Mouse (Mus musculus) limb, embryonic 14.5 days (tissue): ENCODE data around the gene Ubtd1. TPM values are rescaled to one million over a fixed set of nuclear protein-coding genes. Genes with fewer than 3 reads are reported as not detected.

ENCODE experiments used
- ATAC-seq: fragments of 200-750 bp; cut with Nextera tagmentation; 2 replicates; pipeline ENCODE4 v1.8.0; 2017; ENCODE audit warnings: low read depth, moderate number of reproducible peaks, moderate TSS enrichment; ENCODE audit not compliant: low FRiP score
- DNase-seq: peaks from one replicate; pipeline ENCODE4 v3.0.0-alpha.2; 2015; ENCODE audit warnings: low spot score
- H3K27ac ChIP-seq: fragments of 300-500 bp; sonication (generic); replicated peaks from 2 replicates; pipeline ENCODE4 v1.5.1; 2014; ENCODE audit warnings: low read depth, mild to moderate bottlenecking, low read length, moderate library complexity, mixed read lengths
- H3K27me3 ChIP-seq: fragments of 300-500 bp; sonication (generic); 2 replicates; pipeline ENCODE4 v1.6.1; 2014; ENCODE audit warnings: low read length, mixed read lengths; ENCODE audit not compliant: control insufficient read depth, insufficient read depth
- H3K36me3 ChIP-seq: fragments of 300-500 bp; sonication (generic); 2 replicates; pipeline ENCODE4 v1.6.1; 2014; ENCODE audit warnings: mild to moderate bottlenecking, low read length, moderate library complexity, mixed read lengths; ENCODE audit not compliant: control insufficient read depth, insufficient read depth
- H3K4me1 ChIP-seq: fragments of 300-500 bp; sonication (generic); 2 replicates; pipeline ENCODE4 v1.6.1; 2014; ENCODE audit warnings: antibody characterized with exemption, low read length, mixed read lengths; ENCODE audit not compliant: control insufficient read depth, insufficient read depth
- H3K4me2 ChIP-seq: fragments of 300-500 bp; sonication (generic); replicated peaks from 2 replicates; pipeline ENCODE4 v1.6.1; 2014; ENCODE audit warnings: low read depth, mild to moderate bottlenecking, low read length, moderate library complexity; ENCODE audit not compliant: severe bottlenecking
- H3K4me3 ChIP-seq: fragments of 300-500 bp; sonication (generic); replicated peaks from 2 replicates; pipeline ENCODE4 v1.5.1; 2014; ENCODE audit warnings: low read length
- H3K9ac ChIP-seq: fragments of 300-500 bp; sonication (generic); 2 replicates; pipeline ENCODE4 v1.6.1; 2014; ENCODE audit warnings: mild to moderate bottlenecking, low read depth, low read length, moderate library complexity; ENCODE audit not compliant: severe bottlenecking
- H3K9me3 ChIP-seq: fragments of 300-500 bp; sonication (generic); 2 replicates; pipeline ENCODE4 v1.6.1; 2016; ENCODE audit warnings: low read length; ENCODE audit not compliant: control insufficient read depth
- POLR2A ChIP-seq: fragments of 200-500 bp; IDR thresholded peaks from 2 replicates; pipeline ENCODE4 v1.8.0; 2012; ENCODE audit warnings: inconsistent platforms, mild to moderate bottlenecking, moderate library complexity, borderline replicate concordance; ENCODE audit not compliant: insufficient read depth, insufficient read length; ENCODE audit errors: extremely low read depth
- WGBS: fragments of 180-500 bp; shearing (Covaris S2); extraction: QIAGEN DNeasy Blood & Tissue Kit; methylation state at CpG from one replicate; pipeline ENCODE4 v1.1.7; 2014; 5-methylcytosine and 5-hydroxymethylcytosine counted together
- polyA plus RNA-seq, 2 experiments: library from polyadenylated mRNA; depleted of rRNA in 1 of 2; stranded (reverse) in 1 of 2; unstranded in 1 of 2; fragments of >200 nt; fragmentation: Nextera tagmentation in 1 of 2; extraction: Ambion mirVana in 1 of 2; gene quantifications; 2 replicates each; pipeline versions ENCODE4 v1.2.1 to v1.2.3; 2012 to 2014

Gene Ubtd1
- polyA plus RNA-seq, 2 experiments: 19.4 to 38.9 TPM

DNA sequence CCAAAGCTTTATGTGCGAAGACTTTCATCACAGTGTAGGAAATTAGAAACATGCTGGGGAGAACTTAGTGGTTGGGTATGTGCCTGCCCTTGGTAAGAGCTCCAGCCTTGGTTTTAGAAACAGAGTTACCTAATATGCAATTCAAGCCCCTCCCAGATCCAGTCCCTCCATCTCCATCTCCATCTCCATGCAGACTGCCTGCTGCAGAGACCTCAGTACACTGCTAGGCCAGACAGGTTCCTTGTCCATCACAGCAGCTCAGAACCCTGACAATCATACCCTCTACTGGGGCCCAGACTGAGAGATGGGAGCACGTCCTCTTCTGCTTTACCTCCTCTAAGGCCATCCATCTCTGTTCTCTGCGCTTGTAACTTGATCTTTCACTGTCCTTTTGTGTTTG lies 27.0 kb downstream of the Ubtd1 start:
- no peaks in the 10 kb centered on the region for H3K27me3 ChIP-seq
- DNase-seq (no peak), ATAC-seq (no peak)
- no peak for TF ChIP-seq POLR2A
- H3K27ac ChIP-seq: peak overlapping the region; percentile 9; the same call in 1 of the 2 replicates
- H3K9me3 ChIP-seq: no peaks in the 10 kb centered on the region
- no peak overlapping the region for H3K4me2 ChIP-seq
- no peak overlapping the region for H3K4me3 ChIP-seq
- H3K4me1 ChIP-seq: peaks cover 32% of the 10 kb centered on the region
- H3K36me3 ChIP-seq: 0 out of 2 replicates have a peak, but pooled peaks cover 3% of the 10 kb centered on the region
- 47% methylated on average over 3 of the region's 3 CpGs for WGBS
- no peak overlapping the region for H3K9ac ChIP-seq

DNA sequence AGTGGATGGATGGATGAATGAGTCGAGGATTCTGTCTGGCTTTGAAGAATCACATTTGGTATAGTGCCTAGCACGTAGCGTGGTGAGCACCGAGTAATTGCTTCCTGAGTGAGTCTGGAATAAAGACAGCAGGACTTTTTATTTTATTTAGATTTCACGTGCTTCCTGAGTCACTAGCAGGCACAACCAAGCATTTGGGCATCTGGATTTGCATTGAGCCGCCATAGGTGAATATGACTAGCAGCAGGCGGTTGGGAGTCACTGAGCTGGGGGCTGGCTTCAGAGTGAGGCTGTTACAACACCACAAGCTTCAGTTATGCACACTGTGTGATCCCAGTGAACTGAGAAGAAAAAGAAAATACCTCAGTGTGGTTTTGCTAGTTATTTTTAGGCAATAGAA lies 27.5 kb downstream of the Ubtd1 start:
- H3K27me3 ChIP-seq: no peaks in the 10 kb centered on the region
- TF ChIP-seq POLR2A: no peak
- H3K9ac ChIP-seq: no peak overlapping the region; the same call in 1 of the 2 replicates
- ATAC-seq (no peak; the same call in 1 of the 2 replicates), DNase-seq (no peak)
- peak overlapping the region; percentile 9 for H3K27ac ChIP-seq
- H3K4me3 ChIP-seq: no peak overlapping the region
- 21% methylated on average over 7 of the region's 7 CpGs for WGBS
- H3K4me2 ChIP-seq: no peak overlapping the region
- H3K9me3 ChIP-seq: no peaks in the 10 kb centered on the region
- peaks cover 31% of the 10 kb centered on the region for H3K4me1 ChIP-seq
- 0 out of 2 replicates have a peak, but pooled peaks cover 3% of the 10 kb centered on the region for H3K36me3 ChIP-seq

DNA sequence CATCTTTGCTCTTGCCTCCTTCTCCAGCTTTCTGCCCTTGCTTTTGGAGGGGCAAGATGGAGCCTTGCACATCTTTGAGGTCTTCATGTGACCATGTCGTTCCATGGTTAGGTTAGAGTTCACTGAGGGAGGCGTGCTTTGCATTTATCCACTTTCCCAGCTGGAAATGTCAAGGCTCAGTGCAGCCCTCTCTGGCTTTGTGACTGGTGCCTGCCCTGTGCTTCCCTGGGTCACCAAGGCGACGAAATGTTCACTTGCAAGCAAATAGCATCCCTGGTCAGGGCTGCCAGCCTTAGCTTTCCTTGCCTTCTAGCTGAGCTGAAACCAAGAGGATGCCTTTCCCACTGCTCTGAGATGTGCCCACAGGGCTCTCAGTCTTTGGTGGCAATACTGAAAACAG lies 28.9 kb downstream of the Ubtd1 start:
- H3K9me3 ChIP-seq: no peaks in the 10 kb centered on the region
- no peak overlapping the region for H3K27ac ChIP-seq
- H3K4me2 ChIP-seq: no peak overlapping the region

DNA sequence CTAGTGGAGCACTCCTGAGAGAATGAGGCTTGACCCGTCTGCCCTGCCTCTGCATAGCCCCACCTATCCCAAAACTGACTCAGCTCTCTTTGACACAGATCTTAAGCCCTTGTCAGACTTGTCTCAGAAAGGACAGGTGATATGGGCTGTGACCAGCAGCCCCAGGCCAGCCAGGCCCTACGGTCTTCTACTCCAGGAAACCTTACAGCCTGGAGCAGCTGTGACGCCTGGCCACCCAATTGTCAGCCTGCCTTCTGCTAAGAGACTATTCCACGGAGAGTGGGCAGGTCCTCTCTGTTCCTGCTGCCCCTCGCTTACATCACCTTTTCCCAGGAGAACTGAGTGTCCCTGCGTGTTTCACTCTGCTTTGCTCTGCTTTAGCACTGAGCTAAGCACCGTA lies 29.6 kb downstream of the Ubtd1 start:
- WGBS: 76% methylated on average over 7 of the region's 7 CpGs
- H3K9ac ChIP-seq: no peak overlapping the region
- H3K4me3 ChIP-seq: no peak overlapping the region
- no peak overlapping the region for H3K4me2 ChIP-seq
- no peaks in the 10 kb centered on the region for H3K9me3 ChIP-seq
- H3K27me3 ChIP-seq: no peaks in the 10 kb centered on the region
- no peak for DNase-seq
- no peak for TF ChIP-seq POLR2A
- H3K27ac ChIP-seq: no peak overlapping the region
- ATAC-seq: no peak
- H3K36me3 ChIP-seq: 0 out of 2 replicates have a peak, but pooled peaks cover 3% of the 10 kb centered on the region
- H3K4me1 ChIP-seq: peaks cover 18% of the 10 kb centered on the region

More for the DNA sequence above, 28.9 kb downstream of the Ubtd1 start:
- Histone ChIP-seq H3K9ac (no peak overlapping the region), H3K4me1 (peaks cover 20% of the 10 kb centered on the region), H3K27me3 (no peaks in the 10 kb centered on the region), H3K4me3 (no peak overlapping the region), H3K36me3 (0 out of 2 replicates have a peak, but pooled peaks cover 3% of the 10 kb centered on the region)
- ATAC-seq (no peak), DNase-seq (no peak)
- 72% methylated on average over 4 of the region's 4 CpGs for WGBS
- no peak for TF ChIP-seq POLR2A

DNA sequence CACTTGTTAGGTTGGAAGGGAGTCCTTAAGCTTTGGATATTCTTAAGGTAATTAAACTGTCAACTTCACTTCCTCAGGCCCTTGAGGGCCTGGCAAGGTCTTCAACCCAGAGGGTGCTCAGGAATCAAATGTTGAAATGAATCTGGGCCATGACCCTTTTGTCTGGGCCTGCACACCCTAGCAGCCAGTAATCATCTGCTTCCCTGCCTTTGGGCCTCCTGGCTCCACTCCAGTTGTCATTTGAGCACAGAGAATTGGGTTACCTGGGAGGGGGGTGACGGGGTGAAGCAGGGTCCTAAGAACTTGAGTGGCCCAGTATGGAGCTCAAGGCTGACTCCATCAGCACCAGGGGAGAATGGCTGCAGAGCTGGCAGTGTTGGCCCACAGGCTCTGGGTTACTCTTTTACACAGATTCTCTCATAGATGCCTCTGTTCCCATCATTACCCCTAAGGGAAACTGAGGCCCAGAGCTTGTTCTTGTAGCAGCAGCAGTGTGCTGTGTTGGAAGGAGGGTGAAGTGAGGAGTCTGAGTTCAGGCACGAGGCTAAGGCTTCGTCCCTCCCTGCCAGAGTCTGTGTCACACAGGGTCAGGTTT lies 32.8 kb downstream of the Ubtd1 start:
- Histone ChIP-seq H3K9me3 (no peaks in the 10 kb centered on the region), H3K4me3 (no peak overlapping the region), H3K27me3 (no peaks in the 10 kb centered on the region), H3K9ac (no peak overlapping the region), H3K4me1 (peaks cover 27% of the 10 kb centered on the region), H3K36me3 (0 out of 2 replicates have a peak, but pooled peaks cover 3% of the 10 kb centered on the region), H3K4me2 (no peak overlapping the region), H3K27ac (no peak overlapping the region)
- DNase-seq (no peak), ATAC-seq (no peak)
- TF ChIP-seq POLR2A: no peak
- WGBS: 84% methylated on average over 3 of the region's 3 CpGs
